Mouse (Mus musculus) adrenal gland, postnatal 10 days (tissue): ENCODE results near the gene Sec13. TPM values are rescaled to one million over a fixed set of nuclear protein-coding genes. Genes with fewer than 3 reads are reported as not detected.

Experiments
- microRNA-seq: library from miRNA; unstranded; fragments of <30 nt; microRNA quantifications from one replicate; pipeline ENCODE4 v1.2.0, GENCODE M21; 2021
- total RNA-seq, 2 experiments: library from RNA; stranded (reverse); gene quantifications; 2 replicates each; pipeline ENCODE4 v1.2.3; 2021

The Sec13 gene
- total RNA-seq, 2 experiments from 2014 or later, result 103 to 113 TPM

Small RNAs within 50 kb of the gene (microRNA-seq; reads per million reads assigned to microRNA genes)
- 3.7 reads per million for gene Mir7042

Other genes starting within 250 kb of the Sec13 start
- under 1 TPM; 0.30 to 0.55 TPM for gene Prrt3, start 238.8 kb downstream of the Sec13 start, total RNA-seq
- 10 to 100 TPM; 76.9 to 81.2 TPM for gene Emc3, start 209.1 kb downstream of the Sec13 start, total RNA-seq
- 1 to 10 TPM; 5.0 to 7.0 TPM for gene Fancd2, start 209.1 kb downstream of the Sec13 start, total RNA-seq
- not detected for gene Fancd2os, start 140.0 kb downstream of the Sec13 start, total RNA-seq
- 100 to 1,000 TPM; 139 to 159 TPM for gene Brk1, start 136.0 kb downstream of the Sec13 start, total RNA-seq
- 10 to 100 TPM; 24.7 to 26.3 TPM for gene Vhl, start 116.8 kb downstream of the Sec13 start, total RNA-seq
- gene Irak2, start 102.3 kb downstream of the Sec13 start, total RNA-seq, result 10 to 100 TPM; 15.8 to 23.3 TPM
- 10 to 100 TPM; 53.5 to 58.7 TPM for gene Tatdn2, start 43.7 kb downstream of the Sec13 start, total RNA-seq
- gene Ghrl, start 20.9 kb downstream of the Sec13 start, total RNA-seq, result not detected